Mouse (Mus musculus): ENCODE data around the gene Klc2. TPM values are rescaled to one million over a fixed set of nuclear protein-coding genes. Genes with fewer than 3 reads are reported as not detected.

Klc2 gene
- total and polyA plus RNA-seq, 3 experiments, result 5.9 to 12.0 (median 9.5) TPM

- in situ Hi-C loops (cut with MboI; ENCODE audit: low pct_ligation_motif_present, low pct_unique_long_range_greater_than_20kb, low sequenced_read_pairs), result no loop called here
- TF ChIP-seq ZC3H11A (IDR thresholded peaks at IDR 0.05; ENCODE audit: low read depth, low read length) (no peak), MYC (IDR thresholded peaks at IDR 0.05; ENCODE audit: low read depth, low read length) (no peak), PAX5 (IDR thresholded peaks at IDR 0.05; ENCODE audit: low read length) (no peak), NELFE (IDR thresholded peaks at IDR 0.05; ENCODE audit: low read depth, low read length) (no peak), ELF1 (IDR thresholded peaks at IDR 0.05; ENCODE audit: low read depth, low read length) (no peak), NRF1 (IDR thresholded peaks at IDR 0.05; ENCODE audit: low read depth, low read length) (no peak), ZMIZ1 (IDR thresholded peaks at IDR 0.05; ENCODE audit: low read depth, low read length) (no peak), CHD1 (IDR thresholded peaks at IDR 0.05; ENCODE audit: low read depth, low read length) (no peak)
Observed at GRCm38 (mm10) chr19:5057876-5058775, 60.2 kb downstream of the Klc2 start.

More at GRCm38 (mm10) chr19:5057876-5058775, 60.2 kb downstream of the Klc2 start:
- no peak for DNase-seq (ENCODE audit: extremely low read depth)
- no peak overlapping the region for H3K4me3 ChIP-seq (replicated peaks in 1 of 3; ENCODE audit: low read depth in 2 of 3, low read length in 2 of 3, poor library complexity in 1 of 3)
- no peaks in the 10 kb centered on the region for H3K79me2 ChIP-seq (replicated peaks; ENCODE audit: control insufficient read depth, extremely low read depth, insufficient read depth, poor library complexity, severe bottlenecking)
- no peak overlapping the region for H3K4me2 ChIP-seq (ENCODE audit: insufficient read depth, low read depth, poor library complexity, severe bottlenecking)
- peaks cover 0 to 19% of the 10 kb centered on the region in 2 experiments for H3K36me3 ChIP-seq (replicated peaks in 1 of 2; ENCODE audit: control insufficient read depth in 1 of 2, insufficient read depth in 1 of 2, low read length in 1 of 2)
- H3K27me3 ChIP-seq (replicated peaks), result peaks cover 21% of the 10 kb centered on the region
- H3K9me3 ChIP-seq (replicated peaks; ENCODE audit: low read length), result no peaks in the 10 kb centered on the region
- dilution Hi-C loops (cut with MboI; ENCODE audit: extremely low pct_ligation_motif_present, extremely low pct_unique_long_range_greater_than_20kb, low sequenced_read_pairs), result no loop called here
- no peak overlapping the region for H3K9ac ChIP-seq (ENCODE audit: insufficient read depth, low read depth)
- H3K27ac ChIP-seq (ENCODE audit: insufficient read depth, low read depth), result no peak overlapping the region
- peaks cover 11 to 14% of the 10 kb centered on the region in 2 experiments for H3K4me1 ChIP-seq (ENCODE audit: control insufficient read depth in 1 of 2, insufficient read depth in 2 of 2)

Other genes starting within 250 kb of the Klc2 start
Only the 20 nearest of the 24 such genes appear.
- 2.7 and 3.0 TPM in 2 replicates for gene Bbs1, start 211.9 kb downstream of the Klc2 start, total RNA-seq (2012; rRNA removed)
- 2.0 and 3.1 TPM in 2 replicates for gene Bbs1, start 211.9 kb downstream of the Klc2 start, total RNA-seq (2014; rRNA removed)
- gene Bbs1, start 211.9 kb downstream of the Klc2 start, polyA plus RNA-seq (2012; ENCODE audit: insufficient read length, low read depth), result 2.1 and 2.8 TPM in 2 replicates
- gene Dpp3, start 190.3 kb downstream of the Klc2 start, total RNA-seq (2012; rRNA removed), result 89.7 and 109 TPM in 2 replicates
- gene Dpp3, start 190.3 kb downstream of the Klc2 start, total RNA-seq (2014; rRNA removed), result 74.0 and 79.6 TPM in 2 replicates
- gene Dpp3, start 190.3 kb downstream of the Klc2 start, polyA plus RNA-seq (2012; ENCODE audit: insufficient read length, low read depth), result 97.3 and 100.0 TPM in 2 replicates
- gene Peli3, start 175.4 kb downstream of the Klc2 start, total RNA-seq (2012; rRNA removed), result 0.42 TPM in 1 of 2 replicates, not detected in the other
- gene Peli3, start 175.4 kb downstream of the Klc2 start, total RNA-seq (2014; rRNA removed), result 0.07 TPM in 1 of 2 replicates, not detected in the other
- not detected in 2 replicates for gene Peli3, start 175.4 kb downstream of the Klc2 start, polyA plus RNA-seq (2012; ENCODE audit: insufficient read length, low read depth)
- 74.0 and 100 TPM in 2 replicates for gene Mrpl11, start 156.4 kb downstream of the Klc2 start, total RNA-seq (2012; rRNA removed)
- gene Mrpl11, start 156.4 kb downstream of the Klc2 start, total RNA-seq (2014; rRNA removed), result 160 and 171 TPM in 2 replicates
- gene Mrpl11, start 156.4 kb downstream of the Klc2 start, polyA plus RNA-seq (2012; ENCODE audit: insufficient read length, low read depth), result 101 and 102 TPM in 2 replicates
- gene Npas4, start 128.2 kb downstream of the Klc2 start, total RNA-seq (2012; rRNA removed), result not detected in 2 replicates
- gene Npas4, start 128.2 kb downstream of the Klc2 start, total RNA-seq (2014; rRNA removed), result not detected in 2 replicates
- not detected in 2 replicates for gene Npas4, start 128.2 kb downstream of the Klc2 start, polyA plus RNA-seq (2012; ENCODE audit: insufficient read length, low read depth)
- gene Slc29a2, start 94.7 kb downstream of the Klc2 start, total RNA-seq (2012; rRNA removed), result 4.2 and 6.7 TPM in 2 replicates
- gene Slc29a2, start 94.7 kb downstream of the Klc2 start, total RNA-seq (2014; rRNA removed), result 0.96 and 2.1 TPM in 2 replicates
- 5.6 and 6.6 TPM in 2 replicates for gene Slc29a2, start 94.7 kb downstream of the Klc2 start, polyA plus RNA-seq (2012; ENCODE audit: insufficient read length, low read depth)
- gene B4gat1, start 79.7 kb downstream of the Klc2 start, total RNA-seq (2012; rRNA removed), result 9.8 and 12.1 TPM in 2 replicates
- 6.9 and 7.7 TPM in 2 replicates for gene B4gat1, start 79.7 kb downstream of the Klc2 start, total RNA-seq (2014; rRNA removed)
- gene B4gat1, start 79.7 kb downstream of the Klc2 start, polyA plus RNA-seq (2012; ENCODE audit: insufficient read length, low read depth), result 5.2 and 5.6 TPM in 2 replicates
- gene AC124502.3, start 79.7 kb downstream of the Klc2 start, total RNA-seq (2012; rRNA removed), result 1.3 and 2.1 TPM in 2 replicates
- gene AC124502.3, start 79.7 kb downstream of the Klc2 start, total RNA-seq (2014; rRNA removed), result 0.15 and 0.22 TPM in 2 replicates
- gene AC124502.3, start 79.7 kb downstream of the Klc2 start, polyA plus RNA-seq (2012; ENCODE audit: insufficient read length, low read depth), result 0.29 TPM in 1 of 2 replicates, not detected in the other
- 22.8 and 24.6 TPM in 2 replicates for gene Brms1, start 77.2 kb downstream of the Klc2 start, total RNA-seq (2012; rRNA removed)
- 30.0 and 36.3 TPM in 2 replicates for gene Brms1, start 77.2 kb downstream of the Klc2 start, total RNA-seq (2014; rRNA removed)
- 50.9 and 63.7 TPM in 2 replicates for gene Brms1, start 77.2 kb downstream of the Klc2 start, polyA plus RNA-seq (2012; ENCODE audit: insufficient read length, low read depth)
- gene Rin1, start 68.1 kb downstream of the Klc2 start, total RNA-seq (2012; rRNA removed), result 0.47 and 0.92 TPM in 2 replicates
- 0.13 and 0.30 TPM in 2 replicates for gene Rin1, start 68.1 kb downstream of the Klc2 start, total RNA-seq (2014; rRNA removed)
- 0.74 and 0.89 TPM in 2 replicates for gene Rin1, start 68.1 kb downstream of the Klc2 start, polyA plus RNA-seq (2012; ENCODE audit: insufficient read length, low read depth)
- not detected in 2 replicates for gene Cd248, start 50.5 kb downstream of the Klc2 start, total RNA-seq (2012; rRNA removed)
- gene Cd248, start 50.5 kb downstream of the Klc2 start, total RNA-seq (2014; rRNA removed), result not detected in 2 replicates
- not detected in 2 replicates for gene Cd248, start 50.5 kb downstream of the Klc2 start, polyA plus RNA-seq (2012; ENCODE audit: insufficient read length, low read depth)
- not detected in 2 replicates for gene Tmem151a, start 33.0 kb downstream of the Klc2 start, total RNA-seq (2012; rRNA removed)
- not detected in 2 replicates for gene Tmem151a, start 33.0 kb downstream of the Klc2 start, total RNA-seq (2014; rRNA removed)
- not detected in 2 replicates for gene Tmem151a, start 33.0 kb downstream of the Klc2 start, polyA plus RNA-seq (2012; ENCODE audit: insufficient read length, low read depth)
- 62.6 and 65.0 TPM in 2 replicates for gene Yif1a, start 30.0 kb downstream of the Klc2 start, total RNA-seq (2012; rRNA removed)
- gene Yif1a, start 30.0 kb downstream of the Klc2 start, total RNA-seq (2014; rRNA removed), result 63.6 and 72.4 TPM in 2 replicates
- gene Yif1a, start 30.0 kb downstream of the Klc2 start, polyA plus RNA-seq (2012; ENCODE audit: insufficient read length, low read depth), result 33.1 and 39.0 TPM in 2 replicates
- 0.55 and 0.72 TPM in 2 replicates for gene Cnih2, start 20.0 kb downstream of the Klc2 start, total RNA-seq (2012; rRNA removed)
- gene Cnih2, start 20.0 kb downstream of the Klc2 start, total RNA-seq (2014; rRNA removed), result 0.23 TPM in 1 of 2 replicates, not detected in the other
- gene Cnih2, start 20.0 kb downstream of the Klc2 start, polyA plus RNA-seq (2012; ENCODE audit: insufficient read length, low read depth), result 1.7 and 2.2 TPM in 2 replicates
- gene Rab1b, start 11.5 kb downstream of the Klc2 start, total RNA-seq (2012; rRNA removed), result 78.4 and 90.6 TPM in 2 replicates
- 76.3 and 88.3 TPM in 2 replicates for gene Rab1b, start 11.5 kb downstream of the Klc2 start, total RNA-seq (2014; rRNA removed)
- 80.5 and 87.1 TPM in 2 replicates for gene Rab1b, start 11.5 kb downstream of the Klc2 start, polyA plus RNA-seq (2012; ENCODE audit: insufficient read length, low read depth)
- gene Pacs1, start 154.6 kb upstream of the Klc2 start, total RNA-seq (2012; rRNA removed), result 10.7 and 14.4 TPM in 2 replicates
- gene Pacs1, start 154.6 kb upstream of the Klc2 start, total RNA-seq (2014; rRNA removed), result 2.0 and 2.4 TPM in 2 replicates
- 8.9 and 10.1 TPM in 2 replicates for gene Pacs1, start 154.6 kb upstream of the Klc2 start, polyA plus RNA-seq (2012; ENCODE audit: insufficient read length, low read depth)
- 191 and 195 TPM in 2 replicates for gene Sf3b2, start 176.9 kb upstream of the Klc2 start, total RNA-seq (2012; rRNA removed)
- gene Sf3b2, start 176.9 kb upstream of the Klc2 start, total RNA-seq (2014; rRNA removed), result 155 and 161 TPM in 2 replicates
- 238 and 279 TPM in 2 replicates for gene Sf3b2, start 176.9 kb upstream of the Klc2 start, polyA plus RNA-seq (2012; ENCODE audit: insufficient read length, low read depth)
- gene Gal3st3, start 179.8 kb upstream of the Klc2 start, total RNA-seq (2012; rRNA removed), result not detected in 2 replicates
- gene Gal3st3, start 179.8 kb upstream of the Klc2 start, total RNA-seq (2014; rRNA removed), result not detected in 2 replicates
- not detected in 2 replicates for gene Gal3st3, start 179.8 kb upstream of the Klc2 start, polyA plus RNA-seq (2012; ENCODE audit: insufficient read length, low read depth)
- not detected in 2 replicates for gene Catsper1, start 217.2 kb upstream of the Klc2 start, total RNA-seq (2012; rRNA removed)
- gene Catsper1, start 217.2 kb upstream of the Klc2 start, total RNA-seq (2014; rRNA removed), result not detected in 2 replicates
- not detected in 2 replicates for gene Catsper1, start 217.2 kb upstream of the Klc2 start, polyA plus RNA-seq (2012; ENCODE audit: insufficient read length, low read depth)
- gene Cst6, start 231.0 kb upstream of the Klc2 start, total RNA-seq (2012; rRNA removed), result 1.9 and 3.5 TPM in 2 replicates
- gene Cst6, start 231.0 kb upstream of the Klc2 start, total RNA-seq (2014; rRNA removed), result not detected in 2 replicates
- gene Cst6, start 231.0 kb upstream of the Klc2 start, polyA plus RNA-seq (2012; ENCODE audit: insufficient read length, low read depth), result not detected in 2 replicates